Mouse (Mus musculus) midbrain, embryonic 14.5 days (tissue): ENCODE measurements around the gene Tom1l2. TPM values are rescaled to one million over a fixed set of nuclear protein-coding genes. Genes with fewer than 3 reads are reported as not detected.

Experiments used
- ATAC-seq: fragments of 200-750 bp; cut with Nextera tagmentation; 2 replicates; pipeline ENCODE4 v1.8.0; 2017; ENCODE audit warnings: moderate number of reproducible peaks, moderate library complexity; ENCODE audit not compliant: low FRiP score, low TSS enrichment
- DNase-seq: peaks from one replicate; pipeline ENCODE4 v3.0.0-alpha.2; 2015
- H3K27ac ChIP-seq: fragments of 300-500 bp; sonication (generic); replicated peaks from 2 replicates; pipeline ENCODE4 v1.5.1; 2014; ENCODE audit warnings: mild to moderate bottlenecking, low read depth, low read length, moderate library complexity
- H3K27me3 ChIP-seq: fragments of 300-500 bp; sonication (generic); 2 replicates; pipeline ENCODE4 v1.6.1; 2014; ENCODE audit warnings: low read length, control low read depth, mixed read lengths; ENCODE audit not compliant: control insufficient read depth, insufficient read depth
- H3K36me3 ChIP-seq: fragments of 300-500 bp; sonication (generic); 2 replicates; pipeline ENCODE4 v1.6.1; 2014; ENCODE audit warnings: low read length, control low read depth; ENCODE audit not compliant: control insufficient read depth, insufficient read depth
- H3K4me1 ChIP-seq: fragments of 300-500 bp; sonication (generic); 2 replicates; pipeline ENCODE4 v1.6.1; 2014; ENCODE audit warnings: mild to moderate bottlenecking, antibody characterized with exemption, low read length, control low read depth; ENCODE audit not compliant: control insufficient read depth, insufficient read depth
- H3K4me2 ChIP-seq: fragments of 300-500 bp; sonication (generic); 2 replicates; pipeline ENCODE4 v1.6.1; 2014; ENCODE audit warnings: mild to moderate bottlenecking, low read length, moderate library complexity
- H3K4me3 ChIP-seq: fragments of 300-500 bp; sonication (generic); replicated peaks from 2 replicates; pipeline ENCODE4 v1.5.1; 2014; ENCODE audit warnings: low read depth, low read length
- H3K9ac ChIP-seq: fragments of 300-500 bp; sonication (generic); replicated peaks from 2 replicates; pipeline ENCODE4 v1.6.1; 2014; ENCODE audit warnings: mild to moderate bottlenecking, low read length, moderate library complexity
- H3K9me3 ChIP-seq: fragments of 300-500 bp; sonication (generic); 2 replicates; pipeline ENCODE4 v1.6.1; 2016; ENCODE audit warnings: low read length, control low read depth, mixed read lengths; ENCODE audit not compliant: control insufficient read depth
- WGBS: fragments of 180-500 bp; shearing (Covaris S2); extraction: QIAGEN DNeasy Blood & Tissue Kit; methylation state at CpG from one replicate; pipeline ENCODE4 v1.1.7; 2014; 5-methylcytosine and 5-hydroxymethylcytosine counted together
- polyA plus RNA-seq: library from polyadenylated mRNA; unstranded; fragments of >200 nt; fragmentation: Nextera tagmentation; extraction: Ambion mirVana; gene quantifications from 2 replicates; pipeline ENCODE4 v1.2.1, GENCODE M21; 2014

Gene Tom1l2
- polyA plus RNA-seq, 1 experiment from 2014 or later = 48.5 TPM

GRCm38 (mm10) chr11:60317376-60318102, 35.2 kb downstream of the Tom1l2 start:
- H3K4me3 ChIP-seq = no peak overlapping the region
- H3K4me2 ChIP-seq = no peak overlapping the region
- no peaks in the 10 kb centered on the region for H3K9me3 ChIP-seq
- no peaks in the 10 kb centered on the region for H3K27me3 ChIP-seq
- 87% methylated on average over 7 of the region's 7 CpGs for WGBS
- H3K4me1 ChIP-seq = peaks cover 39% of the 10 kb centered on the region
- DNase-seq = no peak
- H3K36me3 ChIP-seq = no peaks in the 10 kb centered on the region
- H3K27ac ChIP-seq = peak overlapping the region; percentile 1; the same call in 1 of the 2 replicates
- H3K9ac ChIP-seq = no peak overlapping the region; the same call in 1 of the 2 replicates
- ATAC-seq = no peak

- Histone ChIP-seq H3K27me3 (no peaks in the 10 kb centered on the region), H3K9me3 (no peaks in the 10 kb centered on the region), H3K36me3 (no peaks in the 10 kb centered on the region), H3K4me2 (no peak overlapping the region), H3K4me3 (no peak overlapping the region), H3K9ac (no peak overlapping the region), H3K4me1 (peaks cover 45% of the 10 kb centered on the region), H3K27ac (peak overlapping the region; percentile 46; the same call in 1 of the 2 replicates)
- 70% methylated on average over 8 of the region's 8 CpGs for WGBS
- DNase-seq (no peak), ATAC-seq (no peak)
These were observed 35.8 kb downstream of the Tom1l2 start for GRCm38 (mm10) chr11:60316883-60317282.

GRCm38 (mm10) chr11:60316250-60316649, 36.5 kb downstream of the Tom1l2 start:
- Histone ChIP-seq H3K36me3 (no peaks in the 10 kb centered on the region), H3K27ac (peak overlapping the region; percentile 46; the same call in 1 of the 2 replicates), H3K4me2 (no peak overlapping the region), H3K4me1 (peaks cover 52% of the 10 kb centered on the region), H3K4me3 (no peak overlapping the region), H3K27me3 (no peaks in the 10 kb centered on the region), H3K9me3 (no peaks in the 10 kb centered on the region), H3K9ac (no peak overlapping the region)
- WGBS = 66% methylated on average over 7 of the region's 7 CpGs
- ATAC-seq (no peak), DNase-seq (no peak)

GRCm38 (mm10) chr11:60311025-60311854, 41.5 kb downstream of the Tom1l2 start:
- Histone ChIP-seq H3K27ac (peak overlapping the region; percentile 94), H3K27me3 (no peaks in the 10 kb centered on the region), H3K36me3 (no peaks in the 10 kb centered on the region), H3K4me2 (peak overlapping the region; percentile 36), H3K9ac (peak overlapping the region; percentile 55), H3K9me3 (no peaks in the 10 kb centered on the region), H3K4me1 (peaks cover 31% of the 10 kb centered on the region), H3K4me3 (no peak overlapping the region)
- WGBS = 2% methylated on average over 8 of the region's 8 CpGs
- ATAC-seq (peak; percentile 90), DNase-seq (peak; percentile 93)

GRCm38 (mm10) chr11:60309875-60310274, 42.8 kb downstream of the Tom1l2 start:
- Histone ChIP-seq H3K9me3 (no peaks in the 10 kb centered on the region), H3K4me3 (no peak overlapping the region), H3K9ac (no peak overlapping the region), H3K27ac (peak overlapping the region; percentile 10; the same call in 1 of the 2 replicates), H3K36me3 (no peaks in the 10 kb centered on the region), H3K27me3 (no peaks in the 10 kb centered on the region), H3K4me1 (peaks cover 40% of the 10 kb centered on the region), H3K4me2 (no peak overlapping the region)
- no peak for DNase-seq
- ATAC-seq = no peak

- no peaks in the 10 kb centered on the region for H3K27me3 ChIP-seq
- H3K36me3 ChIP-seq = no peaks in the 10 kb centered on the region
- DNase-seq (no peak), ATAC-seq (no peak)
- H3K4me3 ChIP-seq = no peak overlapping the region
- H3K27ac ChIP-seq = peak overlapping the region; percentile 57
- no peaks in the 10 kb centered on the region for H3K9me3 ChIP-seq
- no peak overlapping the region for H3K9ac ChIP-seq
- 83% methylated on average over 12 of the region's 12 CpGs for WGBS
- peaks cover 40% of the 10 kb centered on the region for H3K4me1 ChIP-seq
- H3K4me2 ChIP-seq = no peak overlapping the region
These were observed 44.1 kb downstream of the Tom1l2 start for GRCm38 (mm10) chr11:60308506-60309116.

- ATAC-seq (no peak), DNase-seq (no peak)
- no peaks in the 10 kb centered on the region for H3K9me3 ChIP-seq
- H3K9ac ChIP-seq = no peak overlapping the region
- no peak overlapping the region for H3K4me2 ChIP-seq
- H3K36me3 ChIP-seq = no peaks in the 10 kb centered on the region
- H3K27ac ChIP-seq = no peak overlapping the region
- H3K4me1 ChIP-seq = peaks cover 40% of the 10 kb centered on the region
- H3K4me3 ChIP-seq = no peak overlapping the region
- 84% methylated on average over 2 of the region's 2 CpGs for WGBS
- H3K27me3 ChIP-seq = no peaks in the 10 kb centered on the region
These were observed 44.6 kb downstream of the Tom1l2 start for GRCm38 (mm10) chr11:60308061-60308460.

GRCm38 (mm10) chr11:60307375-60307825, 45.3 kb downstream of the Tom1l2 start:
- Histone ChIP-seq H3K4me2 (no peak overlapping the region), H3K4me1 (peaks cover 34% of the 10 kb centered on the region), H3K9ac (no peak overlapping the region), H3K9me3 (no peaks in the 10 kb centered on the region), H3K27me3 (no peaks in the 10 kb centered on the region), H3K27ac (no peak overlapping the region), H3K4me3 (no peak overlapping the region), H3K36me3 (no peaks in the 10 kb centered on the region)
- 89% methylated on average over 2 of the region's 2 CpGs for WGBS
- ATAC-seq = no peak
- no peak for DNase-seq
